Mouse (Mus musculus) heart, embryonic 14.5 days (tissue): ENCODE measurements around the gene Syngr3. TPM values are rescaled to one million over a fixed set of nuclear protein-coding genes. Genes with fewer than 3 reads are reported as not detected.

Experiments used
- ATAC-seq: fragments of 200-750 bp; cut with Nextera tagmentation; 2 replicates; pipeline ENCODE4 v1.8.0; 2017; ENCODE audit warnings: low read depth, moderate TSS enrichment; ENCODE audit not compliant: insufficient number of reproducible peaks, insufficient read depth, low FRiP score
- H3K27ac ChIP-seq, 2 experiments: fragments of 200-500 bp in 1 of 2; fragments of 300-500 bp in 1 of 2; sonication (generic) in 1 of 2; replicated peaks in 1 of 2; 2 replicates each; pipeline ENCODE4 v1.5.1; 2012 to 2014; ENCODE audit warnings: low read depth in 2 of 2, low read length in 2 of 2, control low read depth in 1 of 2, mild to moderate bottlenecking in 1 of 2, mixed read lengths in 1 of 2; ENCODE audit not compliant: control insufficient read depth in 1 of 2, insufficient read depth in 1 of 2
- H3K27me3 ChIP-seq: fragments of 300-500 bp; sonication (generic); 2 replicates; pipeline ENCODE4 v1.6.1; 2014; ENCODE audit warnings: mild to moderate bottlenecking, low read length, control low read depth; ENCODE audit not compliant: control insufficient read depth, insufficient read depth
- H3K36me3 ChIP-seq: fragments of 300-500 bp; sonication (generic); 2 replicates; pipeline ENCODE4 v1.6.1; 2014; ENCODE audit warnings: mild to moderate bottlenecking, control low read depth, low read length, mixed read lengths; ENCODE audit not compliant: control insufficient read depth, insufficient read depth
- H3K4me1 ChIP-seq, 2 experiments: fragments of 200-500 bp in 1 of 2; fragments of 300-500 bp in 1 of 2; sonication (generic) in 1 of 2; 2 replicates each; pipeline ENCODE4 v1.6.1; 2012 to 2014; ENCODE audit warnings: low read length in 2 of 2, control low read depth in 1 of 2, mixed read lengths in 1 of 2; ENCODE audit not compliant: control insufficient read depth in 2 of 2, insufficient read depth in 2 of 2
- H3K4me2 ChIP-seq: fragments of 300-500 bp; sonication (generic); 2 replicates; pipeline ENCODE4 v1.6.1; 2014; ENCODE audit warnings: mild to moderate bottlenecking, low read length
- H3K4me3 ChIP-seq, 2 experiments: fragments of 200-500 bp in 1 of 2; fragments of 300-500 bp in 1 of 2; sonication (generic) in 1 of 2; 2 replicates each; pipeline ENCODE4 v1.5.1; 2012 to 2014; ENCODE audit warnings: low read length in 2 of 2, mild to moderate bottlenecking in 2 of 2, control low read depth in 1 of 2, low read depth in 1 of 2, moderate library complexity in 1 of 2; ENCODE audit not compliant: control insufficient read depth in 1 of 2, insufficient read depth in 1 of 2
- H3K9ac ChIP-seq: fragments of 300-500 bp; sonication (generic); 2 replicates; pipeline ENCODE4 v1.6.1; 2014; ENCODE audit warnings: mild to moderate bottlenecking, low read length
- H3K9me3 ChIP-seq: fragments of 300-500 bp; sonication (generic); 2 replicates; pipeline ENCODE4 v1.6.1; 2016; ENCODE audit warnings: low read length, control low read depth; ENCODE audit not compliant: control insufficient read depth
- WGBS: fragments of 180-500 bp; shearing (Covaris S2); extraction: QIAGEN DNeasy Blood & Tissue Kit; methylation state at CpG from one replicate; pipeline ENCODE4 v1.1.7; 2014; 5-methylcytosine and 5-hydroxymethylcytosine counted together
- polyA plus RNA-seq: library from polyadenylated mRNA; unstranded; fragments of >200 nt; fragmentation: Nextera tagmentation; extraction: Ambion mirVana; gene quantifications from 2 replicates; pipeline ENCODE4 v1.2.1, GENCODE M21; 2014

Syngr3 gene
- polyA plus RNA-seq, 1 experiment from 2014 or later, result 0.69 TPM

GRCm38 (mm10) chr17:24635694-24636093, 54.1 kb downstream of the Syngr3 start:
- Histone ChIP-seq H3K4me3 (no peak overlapping the region), H3K4me1 (peaks cover 17 to 28% of the 10 kb centered on the region in 2 experiments), H3K27ac (no peak overlapping the region), H3K4me2 (no peak overlapping the region), H3K9ac (no peak overlapping the region), H3K36me3 (peaks cover 22% of the 10 kb centered on the region), H3K27me3 (peaks cover 3% of the 10 kb centered on the region; the same call in 1 of the 2 replicates), H3K9me3 (no peaks in the 10 kb centered on the region)
- 88% methylated on average over 5 of the region's 5 CpGs for WGBS
- no peak for ATAC-seq

Other genes starting within 250 kb of the Syngr3 start
- 1.5 and 2.4 TPM in 2 replicates for gene Dnase1l2, start 246.8 kb downstream of the Syngr3 start, polyA plus RNA-seq
- 16.0 and 17.6 TPM in 2 replicates for gene E4f1, start 219.6 kb downstream of the Syngr3 start, polyA plus RNA-seq
- gene Pgp, start 219.6 kb downstream of the Syngr3 start, polyA plus RNA-seq, result 65.7 and 66.6 TPM in 2 replicates
- gene Bricd5, start 216.1 kb downstream of the Syngr3 start, polyA plus RNA-seq, result not detected in 2 replicates
- 15.2 and 17.5 TPM in 2 replicates for gene Mlst8, start 210.9 kb downstream of the Syngr3 start, polyA plus RNA-seq
- gene Caskin1, start 201.4 kb downstream of the Syngr3 start, polyA plus RNA-seq, result 0.26 and 0.62 TPM in 2 replicates
- gene Traf7, start 162.0 kb downstream of the Syngr3 start, polyA plus RNA-seq, result 68.8 and 74.4 TPM in 2 replicates
- 1.7 and 1.9 TPM in 2 replicates for gene Rab26, start 155.7 kb downstream of the Syngr3 start, polyA plus RNA-seq
- gene Pkd1, start 140.1 kb downstream of the Syngr3 start, polyA plus RNA-seq, result 16.8 and 18.0 TPM in 2 replicates
- gene Tsc2, start 57.3 kb downstream of the Syngr3 start, polyA plus RNA-seq, result 49.1 and 51.1 TPM in 2 replicates
- gene Nthl1, start 57.3 kb downstream of the Syngr3 start, polyA plus RNA-seq, result 7.3 and 7.7 TPM in 2 replicates
- gene Slc9a3r2, start 39.6 kb downstream of the Syngr3 start, polyA plus RNA-seq, result 59.6 and 60.9 TPM in 2 replicates
- not detected in 2 replicates for gene Npw, start 31.5 kb downstream of the Syngr3 start, polyA plus RNA-seq
- 18.4 and 19.4 TPM in 2 replicates for gene Zfp598, start 20.3 kb downstream of the Syngr3 start, polyA plus RNA-seq
- gene Gfer, start 6.2 kb upstream of the Syngr3 start, polyA plus RNA-seq, result 29.3 and 29.7 TPM in 2 replicates
- 0.68 and 1.1 TPM in 2 replicates for gene Noxo1, start 6.3 kb upstream of the Syngr3 start, polyA plus RNA-seq
- 39.2 and 40.2 TPM in 2 replicates for gene Tbl3, start 17.7 kb upstream of the Syngr3 start, polyA plus RNA-seq
- gene Rnf151, start 28.1 kb upstream of the Syngr3 start, polyA plus RNA-seq, result not detected in 2 replicates
- 919 and 1,010 TPM in 2 replicates for gene Rps2, start 28.2 kb upstream of the Syngr3 start, polyA plus RNA-seq
- 556 and 564 TPM in 2 replicates for gene Ndufb10, start 34.5 kb upstream of the Syngr3 start, polyA plus RNA-seq
- 1.3 and 1.7 TPM in 2 replicates for gene Rpl3l, start 37.9 kb upstream of the Syngr3 start, polyA plus RNA-seq
- 26.8 and 27.2 TPM in 2 replicates for gene Msrb1, start 46.7 kb upstream of the Syngr3 start, polyA plus RNA-seq
- gene Hs3st6, start 63.0 kb upstream of the Syngr3 start, polyA plus RNA-seq, result 0.18 and 0.43 TPM in 2 replicates
- not detected in 2 replicates for gene Meiob, start 114.3 kb upstream of the Syngr3 start, polyA plus RNA-seq
- gene Hagh, start 150.2 kb upstream of the Syngr3 start, polyA plus RNA-seq, result 62.7 and 68.4 TPM in 2 replicates
- 46.5 and 47.2 TPM in 2 replicates for gene Fahd1, start 160.4 kb upstream of the Syngr3 start, polyA plus RNA-seq
- gene Igfals, start 176.0 kb upstream of the Syngr3 start, polyA plus RNA-seq, result not detected in 2 replicates
- 37.8 and 39.8 TPM in 2 replicates for gene Nubp2, start 196.4 kb upstream of the Syngr3 start, polyA plus RNA-seq
- 26.8 and 28.2 TPM in 2 replicates for gene Spsb3, start 196.7 kb upstream of the Syngr3 start, polyA plus RNA-seq
- gene Eme2, start 205.1 kb upstream of the Syngr3 start, polyA plus RNA-seq, result 14.7 and 16.0 TPM in 2 replicates
- 82.1 and 82.8 TPM in 2 replicates for gene Mrps34, start 205.2 kb upstream of the Syngr3 start, polyA plus RNA-seq
- 39.4 and 43.9 TPM in 2 replicates for gene Nme3, start 206.5 kb upstream of the Syngr3 start, polyA plus RNA-seq
- gene Mapk8ip3, start 247.0 kb upstream of the Syngr3 start, polyA plus RNA-seq, result 27.8 and 31.0 TPM in 2 replicates